Mouse (Mus musculus): ENCODE results near the gene Ngfr. TPM values are rescaled to one million over a fixed set of nuclear protein-coding genes. Genes with fewer than 3 reads are reported as not detected.
"Not testable (repeated sequence)": the region's sequence is repeated elsewhere in the genome, so short reads cannot be mapped to it uniquely, and the experiment has no call there.

Ngfr gene
- polyA plus RNA-seq, 1 experiment from 2014 or later = 10.9 TPM

DNA sequence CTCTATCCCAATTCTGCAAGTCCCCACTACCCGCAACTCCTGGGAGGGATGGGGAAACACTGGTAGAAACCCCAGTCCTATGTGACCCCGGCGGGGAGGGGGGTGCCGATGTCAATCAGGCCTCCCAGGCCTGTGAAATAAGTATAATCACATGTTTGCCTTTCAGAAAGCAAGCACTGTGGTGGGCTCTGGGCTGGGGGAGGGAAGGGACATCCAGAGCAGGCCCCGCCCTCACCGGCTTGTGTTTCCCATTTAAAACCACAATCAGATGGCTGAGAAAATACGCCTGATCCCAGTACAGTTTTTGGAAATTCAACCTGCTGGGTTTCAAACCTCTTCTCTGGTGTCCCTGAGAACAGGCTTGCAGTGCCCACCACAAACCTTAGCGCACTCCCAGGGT lies 27.2 kb upstream of the Ngfr start:
- H3K4me3 ChIP-seq (replicated peaks) = no peak overlapping the region
- H3K27me3 ChIP-seq (replicated peaks) = no peaks in the 10 kb centered on the region
- no peaks in the 10 kb centered on the region for H3K36me3 ChIP-seq
- no peak for ATAC-seq (ENCODE audit: insufficient read depth, low FRiP score, low read depth)
- H3K4me1 ChIP-seq = peaks cover 22% of the 10 kb centered on the region
- no peaks in the 10 kb centered on the region for H3K9me3 ChIP-seq
- WGBS = 82% methylated on average over 8 of the region's 8 CpGs
- no peak overlapping the region for H3K4me2 ChIP-seq
- H3K27ac ChIP-seq = no peak overlapping the region
- H3K9ac ChIP-seq = no peak overlapping the region

- Histone ChIP-seq H3K4me3 (replicated peaks) (no peak overlapping the region), H3K36me3 (no peaks in the 10 kb centered on the region), H3K4me1 (peaks cover 10% of the 10 kb centered on the region; the same call in 1 of the 2 replicates), H3K4me2 (peak overlapping the region; percentile 51; the same call in 1 of the 2 replicates), H3K9me3 (no peaks in the 10 kb centered on the region), H3K9ac (no peak overlapping the region), H3K27me3 (replicated peaks) (no peaks in the 10 kb centered on the region), H3K27ac (peak overlapping the region; percentile 64; the same call in 1 of the 2 replicates)
- WGBS = 22% methylated on average over 4 of the region's 4 CpGs
- ATAC-seq (ENCODE audit: insufficient read depth, low FRiP score, low read depth) = no peak
Observed at GRCm38 (mm10) chr11:95611283-95611682, 23.7 kb upstream of the Ngfr start.

GRCm38 (mm10) chr11:95610391-95610902 lies 22.9 kb upstream of the Ngfr start:
- Histone ChIP-seq H3K36me3 (no peaks in the 10 kb centered on the region), H3K27me3 (replicated peaks) (no peaks in the 10 kb centered on the region), H3K4me1 (peaks cover 10% of the 10 kb centered on the region; the same call in 1 of the 2 replicates), H3K27ac (peak overlapping the region; percentile 64), H3K4me3 (replicated peaks) (peak overlapping the region; percentile 26), H3K4me2 (peak overlapping the region; percentile 51), H3K9me3 (no peaks in the 10 kb centered on the region), H3K9ac (no peak overlapping the region)
- ATAC-seq (ENCODE audit: insufficient read depth, low FRiP score, low read depth) = no peak; the same call in 1 of the 2 replicates
- 10% methylated on average over 15 of the region's 15 CpGs for WGBS

- peaks cover 10% of the 10 kb centered on the region; the same call in 1 of the 2 replicates for H3K4me1 ChIP-seq
- no peaks in the 10 kb centered on the region for H3K27me3 ChIP-seq (replicated peaks)
- no peak overlapping the region for H3K9ac ChIP-seq
- peak overlapping the region; percentile 64; the same call in 1 of the 2 replicates for H3K27ac ChIP-seq
- 49% methylated on average over 8 of the region's 8 CpGs for WGBS
- H3K4me2 ChIP-seq = peak overlapping the region; percentile 51
- H3K4me3 ChIP-seq (replicated peaks) = peak overlapping the region; percentile 26
- no peak for ATAC-seq (ENCODE audit: insufficient read depth, low FRiP score, low read depth)
- no peaks in the 10 kb centered on the region for H3K9me3 ChIP-seq
- H3K36me3 ChIP-seq = no peaks in the 10 kb centered on the region
Observed at GRCm38 (mm10) chr11:95609924-95610323, 22.4 kb upstream of the Ngfr start.

- not testable (repeated sequence) for H3K27me3 ChIP-seq (replicated peaks); H3K4me2 ChIP-seq; H3K4me3 ChIP-seq (replicated peaks); H3K9ac ChIP-seq; H3K9me3 ChIP-seq; H3K27ac ChIP-seq; H3K36me3 ChIP-seq; ATAC-seq (ENCODE audit: insufficient read depth, low FRiP score, low read depth)
- 91% methylated on average over 4 of the region's 5 CpGs for WGBS
- H3K4me1 ChIP-seq = peaks cover 10% of the 10 kb centered on the region; the same call in 1 of the 2 replicates
Observed at GRCm38 (mm10) chr11:95607286-95607685, 19.8 kb upstream of the Ngfr start.

DNA sequence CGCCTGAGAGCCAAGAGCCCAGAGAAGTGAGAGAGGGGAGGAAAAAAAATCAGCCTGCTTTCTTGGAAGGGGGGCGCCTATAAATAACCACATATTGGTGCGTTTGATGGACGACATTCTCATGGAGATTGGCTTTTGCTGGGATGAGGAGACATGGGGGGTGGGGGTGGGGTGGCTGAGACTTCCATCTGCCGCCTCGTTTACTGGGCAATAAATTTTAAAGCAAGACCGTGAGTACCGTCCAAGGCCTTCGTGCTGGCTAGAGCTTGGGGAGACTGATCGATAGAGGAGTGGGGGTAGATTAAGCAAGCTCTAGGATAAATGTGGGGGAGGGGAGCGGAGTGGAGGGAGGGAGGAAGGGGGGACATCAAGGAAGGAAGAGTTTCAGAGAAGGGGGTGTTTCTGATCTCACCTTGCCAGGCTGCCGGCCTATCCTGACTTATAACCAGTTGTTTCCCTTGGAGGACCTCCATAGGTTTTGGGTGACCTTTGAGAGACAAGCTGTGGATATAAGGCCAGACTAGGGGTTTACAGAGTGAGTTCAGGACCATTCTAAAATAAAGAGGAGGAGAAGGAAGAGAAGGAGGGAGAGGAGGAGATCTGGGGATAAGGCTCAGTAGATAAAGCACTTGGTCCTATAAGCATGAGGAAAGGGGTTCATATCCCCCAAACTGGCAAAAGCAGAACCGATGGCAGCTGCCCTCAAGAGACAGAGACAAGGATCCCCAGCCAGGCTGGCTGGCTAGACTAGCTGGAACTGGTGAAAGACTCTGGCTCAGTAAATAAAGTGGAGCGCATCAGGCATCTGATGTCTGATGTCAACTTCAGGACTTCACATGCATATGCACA lies 10.9 kb upstream of the Ngfr start:
- Histone ChIP-seq H3K9ac (no peak overlapping the region), H3K36me3 (no peaks in the 10 kb centered on the region), H3K9me3 (no peaks in the 10 kb centered on the region), H3K4me1 (peaks cover 13% of the 10 kb centered on the region), H3K4me3 (replicated peaks) (no peak overlapping the region), H3K27me3 (replicated peaks) (0 out of 2 replicates have a peak, but pooled peaks cover 20% of the 10 kb centered on the region), H3K4me2 (no peak overlapping the region), H3K27ac (no peak overlapping the region)
- ATAC-seq (ENCODE audit: insufficient read depth, low FRiP score, low read depth) = no peak
- WGBS = 32% methylated on average over 14 of the region's 14 CpGs

- H3K9ac ChIP-seq = no peak overlapping the region
- no peaks in the 10 kb centered on the region for H3K9me3 ChIP-seq
- H3K4me3 ChIP-seq (replicated peaks) = no peak overlapping the region
- WGBS = 45% methylated on average over 13 of the region's 13 CpGs
- H3K36me3 ChIP-seq = no peaks in the 10 kb centered on the region
- no peak overlapping the region for H3K27ac ChIP-seq
- no peak overlapping the region for H3K4me2 ChIP-seq
- no peak for ATAC-seq (ENCODE audit: insufficient read depth, low FRiP score, low read depth)
- peaks cover 13% of the 10 kb centered on the region for H3K4me1 ChIP-seq
- 0 out of 2 replicates have a peak, but pooled peaks cover 20% of the 10 kb centered on the region for H3K27me3 ChIP-seq (replicated peaks)
Observed at GRCm38 (mm10) chr11:95597741-95598140, 10.2 kb upstream of the Ngfr start.

DNA sequence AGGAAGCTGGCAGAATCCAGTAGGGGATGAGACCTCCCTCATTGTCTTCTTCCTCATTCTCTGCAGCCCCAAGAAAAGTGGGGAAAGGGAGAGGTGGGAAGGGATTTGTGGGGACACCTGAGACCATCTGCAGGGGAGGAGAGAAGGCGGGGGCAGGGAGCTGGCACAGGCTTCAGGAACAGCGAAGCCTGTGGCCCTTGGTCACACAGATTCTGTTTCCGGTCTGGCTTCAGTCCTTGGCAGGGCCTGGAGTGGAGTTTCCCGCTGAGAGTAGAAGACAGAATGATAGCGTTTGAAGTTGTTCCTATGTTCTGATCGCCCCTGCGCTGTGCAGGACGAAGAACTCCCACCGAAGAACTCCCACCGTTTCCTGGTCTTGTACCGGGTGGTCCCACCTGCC lies 9.2 kb upstream of the Ngfr start:
- H3K4me2 ChIP-seq = no peak overlapping the region
- 0 out of 2 replicates have a peak, but pooled peaks cover 20% of the 10 kb centered on the region for H3K27me3 ChIP-seq (replicated peaks)
- no peaks in the 10 kb centered on the region for H3K36me3 ChIP-seq
- H3K9ac ChIP-seq = no peak overlapping the region
- peaks cover 13% of the 10 kb centered on the region for H3K4me1 ChIP-seq
- ATAC-seq (ENCODE audit: insufficient read depth, low FRiP score, low read depth) = no peak
- 47% methylated on average over 11 of the region's 11 CpGs for WGBS
- H3K9me3 ChIP-seq = no peaks in the 10 kb centered on the region
- no peak overlapping the region for H3K27ac ChIP-seq
- H3K4me3 ChIP-seq (replicated peaks) = no peak overlapping the region

DNA sequence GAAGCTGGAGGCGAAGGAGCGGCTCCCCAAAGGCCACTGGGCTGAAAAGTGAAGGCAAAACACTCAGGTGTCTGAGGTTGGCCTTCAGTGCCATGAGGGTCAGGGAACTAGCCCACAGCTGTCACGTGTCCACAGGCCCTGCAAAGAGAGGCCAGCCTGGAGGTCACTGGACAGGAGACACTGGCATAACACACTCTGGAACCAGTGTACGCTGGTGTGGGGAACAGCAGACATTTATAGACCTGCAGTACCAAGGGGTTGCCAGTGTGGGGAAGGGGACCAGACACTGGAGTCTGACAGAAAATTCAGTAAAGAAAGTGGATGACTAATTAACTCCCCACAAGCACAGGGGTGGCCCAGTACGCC lies 8.6 kb upstream of the Ngfr start:
- H3K9ac ChIP-seq = no peak overlapping the region
- H3K9me3 ChIP-seq = no peaks in the 10 kb centered on the region
- no peak overlapping the region for H3K4me3 ChIP-seq (replicated peaks)
- H3K4me2 ChIP-seq = no peak overlapping the region
- H3K4me1 ChIP-seq = peaks cover 13% of the 10 kb centered on the region
- WGBS = 46% methylated on average over 5 of the region's 5 CpGs
- 0 out of 2 replicates have a peak overlapping the region, but pooled peaks have one; percentile 7 for H3K27ac ChIP-seq
- H3K27me3 ChIP-seq (replicated peaks) = 0 out of 2 replicates have a peak, but pooled peaks cover 24% of the 10 kb centered on the region
- no peaks in the 10 kb centered on the region for H3K36me3 ChIP-seq
- no peak for ATAC-seq (ENCODE audit: insufficient read depth, low FRiP score, low read depth)

- 27% methylated on average over 10 of the region's 10 CpGs for WGBS
- H3K27ac ChIP-seq = 0 out of 2 replicates have a peak overlapping the region, but pooled peaks have one; percentile 7
Observed at GRCm38 (mm10) chr11:95595438-95596149, 8.1 kb upstream of the Ngfr start.

DNA sequence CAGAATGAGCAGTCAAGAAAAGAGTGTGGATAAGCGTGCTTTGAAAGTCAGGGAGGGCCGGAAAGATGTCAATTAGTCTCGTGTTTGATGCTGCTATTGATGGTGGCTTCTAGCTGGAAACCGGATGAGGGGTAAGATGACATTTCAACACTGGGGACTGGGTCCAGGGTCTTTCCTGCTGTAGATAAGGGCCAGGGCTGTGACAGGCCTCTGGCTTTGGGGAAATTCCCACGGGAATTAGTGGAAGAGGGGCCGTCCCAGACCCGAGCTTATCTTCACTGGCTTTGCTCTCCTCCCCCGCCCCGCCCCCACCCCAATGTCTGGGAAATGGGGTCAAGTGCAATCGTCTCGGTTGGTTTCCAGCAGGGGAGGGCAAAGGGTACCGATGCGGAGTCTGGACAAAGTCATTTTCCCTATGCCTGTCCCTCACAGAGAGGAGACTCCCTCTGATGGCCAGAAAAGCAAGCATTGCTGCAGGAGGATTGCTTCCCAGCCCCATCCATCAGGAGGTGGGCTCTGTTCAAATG lies 7.2 kb upstream of the Ngfr start:
- no peak for ATAC-seq (ENCODE audit: insufficient read depth, low FRiP score, low read depth)
- Histone ChIP-seq H3K36me3 (no peaks in the 10 kb centered on the region), H3K27me3 (replicated peaks) (0 out of 2 replicates have a peak, but pooled peaks cover 27% of the 10 kb centered on the region), H3K4me3 (replicated peaks) (no peak overlapping the region), H3K4me1 (peaks cover 13% of the 10 kb centered on the region), H3K9me3 (no peaks in the 10 kb centered on the region), H3K27ac (no peak overlapping the region), H3K4me2 (no peak overlapping the region), H3K9ac (no peak overlapping the region)
- WGBS = 27% methylated on average over 13 of the region's 13 CpGs

More at GRCm38 (mm10) chr11:95595438-95596149, 8.1 kb upstream of the Ngfr start:
- Histone ChIP-seq H3K4me2 (no peak overlapping the region), H3K9me3 (no peaks in the 10 kb centered on the region), H3K27me3 (replicated peaks) (0 out of 2 replicates have a peak, but pooled peaks cover 26% of the 10 kb centered on the region), H3K4me1 (peaks cover 13% of the 10 kb centered on the region), H3K36me3 (no peaks in the 10 kb centered on the region), H3K4me3 (replicated peaks) (no peak overlapping the region), H3K9ac (no peak overlapping the region)
- no peak for ATAC-seq (ENCODE audit: insufficient read depth, low FRiP score, low read depth)

Measured in stomach, embryonic 15.5 days (tissue).